Mouse (Mus musculus) liver, postnatal 0 days (tissue): ENCODE measurements at regions not wholly inside any gene's neighbourhood (a gene's known extent, or its start where the extent isn't known, plus 50 kb on each side); places are given as distances from the start of the nearest gene placed in this dataset.
"Not testable (repeated sequence)": the region's sequence is repeated elsewhere in the genome, so short reads cannot be mapped to it uniquely, and the experiment has no call there.

Experiments used
- ATAC-seq: fragments of 200-750 bp; cut with Nextera tagmentation; 2 replicates; pipeline ENCODE4 v1.8.0; 2017; ENCODE audit warnings: mild to moderate bottlenecking, moderate library complexity
- DNase-seq: peaks from one replicate; pipeline ENCODE4 v3.0.0-alpha.2; 2016
- H3K27ac ChIP-seq: fragments of 300-500 bp; sonication (generic); 2 replicates; pipeline ENCODE4 v1.5.1; 2014; ENCODE audit warnings: antibody characterized with exemption, moderate library complexity, mild to moderate bottlenecking, low read depth
- H3K27me3 ChIP-seq: fragments of 300-500 bp; sonication (generic); 2 replicates; pipeline ENCODE4 v1.6.1; 2014; ENCODE audit warnings: low read length, control low read depth, mixed read lengths; ENCODE audit not compliant: insufficient read depth
- H3K36me3 ChIP-seq: fragments of 300-500 bp; sonication (generic); replicated peaks from 2 replicates; pipeline ENCODE4 v1.6.1; 2014; ENCODE audit warnings: mild to moderate bottlenecking, control low read depth, low read length, moderate library complexity, mixed read lengths; ENCODE audit not compliant: insufficient read depth
- H3K4me1 ChIP-seq: fragments of 300-500 bp; sonication (generic); 2 replicates; pipeline ENCODE4 v1.6.1; 2014; ENCODE audit warnings: antibody characterized with exemption, mild to moderate bottlenecking, control low read depth; ENCODE audit not compliant: insufficient read depth
- H3K4me2 ChIP-seq: fragments of 300-500 bp; sonication (generic); 2 replicates; pipeline ENCODE4 v1.6.1; 2014; ENCODE audit warnings: low read depth, mild to moderate bottlenecking, low read length, moderate library complexity, mixed read lengths
- H3K4me3 ChIP-seq: fragments of 300-500 bp; sonication (generic); 2 replicates; pipeline ENCODE4 v1.5.1; 2014; ENCODE audit warnings: low read depth, low read length
- H3K9ac ChIP-seq: fragments of 300-500 bp; sonication (generic); replicated peaks from 2 replicates; pipeline ENCODE4 v1.6.1; 2014; ENCODE audit warnings: mild to moderate bottlenecking, moderate library complexity
- H3K9me3 ChIP-seq: fragments of 300-500 bp; sonication (generic); 2 replicates; pipeline ENCODE4 v1.6.1; 2016; ENCODE audit warnings: mild to moderate bottlenecking, control low read depth, low read length, mixed read lengths
- CTCF ChIP-seq: sonication (generic); IDR thresholded peaks from 2 replicates; pipeline ENCODE4 v1.5.1; 2016; ENCODE audit warnings: antibody characterized with exemption, low read depth
- EP300 ChIP-seq: IDR thresholded peaks from 2 replicates; pipeline ENCODE4 v1.6.1; 2016; ENCODE audit warnings: antibody characterized with exemption, low read depth, mild to moderate bottlenecking
- WGBS: fragments of 180-500 bp; shearing (Covaris S2); extraction: QIAGEN DNeasy Blood & Tissue Kit; methylation state at CpG from one replicate; pipeline ENCODE4 v1.1.7; 2014; ENCODE audit not compliant: insufficient replicate concordance; 5-methylcytosine and 5-hydroxymethylcytosine counted together

- H3K27me3 ChIP-seq, H3K4me2 ChIP-seq, H3K9me3 ChIP-seq, H3K4me1 ChIP-seq, H3K27ac ChIP-seq, DNase-seq, H3K4me3 ChIP-seq, H3K36me3 ChIP-seq, ATAC-seq, H3K9ac ChIP-seq: not testable (repeated sequence)
- 76% methylated on average over 8 of the region's 9 CpGs for WGBS
These were observed 1191.1 kb upstream of the 1700008P02Rik start for GRCm38 (mm10) chr3:7811301-7811700.

- ATAC-seq, H3K27me3 ChIP-seq, H3K4me3 ChIP-seq, H3K9me3 ChIP-seq, H3K4me2 ChIP-seq, H3K4me1 ChIP-seq, H3K9ac ChIP-seq, H3K36me3 ChIP-seq, DNase-seq, H3K27ac ChIP-seq: not testable (repeated sequence)
- 78% methylated on average over 2 of the region's 2 CpGs for WGBS
These were observed 1184.9 kb upstream of the 1700008P02Rik start for GRCm38 (mm10) chr3:7805121-7805520.

GRCm38 (mm10) chr3:7804209-7804608 lies 1184.0 kb upstream of the 1700008P02Rik start:
- no peaks in the 10 kb centered on the region for H3K27me3 ChIP-seq
- no peaks in the 10 kb centered on the region for H3K9me3 ChIP-seq
- H3K9ac ChIP-seq, result no peak overlapping the region
- H3K4me3 ChIP-seq, result no peak overlapping the region
- no peak overlapping the region for H3K27ac ChIP-seq
- no peak overlapping the region for H3K4me2 ChIP-seq
- ATAC-seq (no peak), DNase-seq (no peak)
- TF ChIP-seq EP300 (no peak), CTCF (no peak)
- no peaks in the 10 kb centered on the region for H3K36me3 ChIP-seq
- 72% methylated on average over 1 of the region's 1 CpGs for WGBS
- no peaks in the 10 kb centered on the region for H3K4me1 ChIP-seq

- no peak overlapping the region for H3K4me3 ChIP-seq
- no peaks in the 10 kb centered on the region for H3K36me3 ChIP-seq
- no peaks in the 10 kb centered on the region for H3K4me1 ChIP-seq
- H3K27ac ChIP-seq, result no peak overlapping the region
- ATAC-seq, result no peak
- H3K27me3 ChIP-seq, result no peaks in the 10 kb centered on the region
- H3K9me3 ChIP-seq, result no peaks in the 10 kb centered on the region
- TF ChIP-seq EP300, result no peak
- TF ChIP-seq CTCF, result no peak
- 72% methylated on average over 4 of the region's 4 CpGs for WGBS
- no peak for DNase-seq
- H3K4me2 ChIP-seq, result no peak overlapping the region
- H3K9ac ChIP-seq, result no peak overlapping the region
These were observed 1179.2 kb upstream of the 1700008P02Rik start for GRCm38 (mm10) chr3:7799486-7799885.

GRCm38 (mm10) chr3:7787665-7788064 lies 1167.4 kb upstream of the 1700008P02Rik start:
- WGBS, result 82% methylated on average over 5 of the region's 5 CpGs
- Histone ChIP-seq H3K9ac (no peak overlapping the region), H3K36me3 (no peaks in the 10 kb centered on the region), H3K4me2 (no peak overlapping the region), H3K27ac (no peak overlapping the region), H3K9me3 (no peaks in the 10 kb centered on the region), H3K27me3 (no peaks in the 10 kb centered on the region), H3K4me3 (no peak overlapping the region), H3K4me1 (no peaks in the 10 kb centered on the region)
- TF ChIP-seq EP300 (no peak), CTCF (no peak)
- DNase-seq (no peak), ATAC-seq (no peak)

- H3K9ac ChIP-seq, result no peak overlapping the region
- no peaks in the 10 kb centered on the region for H3K9me3 ChIP-seq
- no peaks in the 10 kb centered on the region for H3K27me3 ChIP-seq
- H3K36me3 ChIP-seq, result no peaks in the 10 kb centered on the region
- no peak overlapping the region for H3K4me2 ChIP-seq
- 88% methylated on average over 2 of the region's 2 CpGs for WGBS
- H3K4me1 ChIP-seq, result no peaks in the 10 kb centered on the region
- no peak for ATAC-seq
- TF ChIP-seq CTCF (no peak), EP300 (no peak)
- H3K27ac ChIP-seq, result no peak overlapping the region
- no peak for DNase-seq
- H3K4me3 ChIP-seq, result no peak overlapping the region
These were observed 1164.9 kb upstream of the 1700008P02Rik start for GRCm38 (mm10) chr3:7785096-7785495.

- Histone ChIP-seq H3K27ac (no peak overlapping the region), H3K4me1 (no peaks in the 10 kb centered on the region), H3K36me3 (no peaks in the 10 kb centered on the region), H3K27me3 (no peaks in the 10 kb centered on the region), H3K4me2 (no peak overlapping the region), H3K9ac (no peak overlapping the region), H3K4me3 (no peak overlapping the region), H3K9me3 (no peaks in the 10 kb centered on the region)
- ATAC-seq (0 out of 2 replicates have a peak, but pooled peaks have one; percentile 27), DNase-seq (no peak)
- WGBS, result 25% methylated on average over 4 of the region's 4 CpGs
- TF ChIP-seq EP300, result no peak
- TF ChIP-seq CTCF, result no peak
These were observed 1135.2 kb upstream of the 1700008P02Rik start for GRCm38 (mm10) chr3:7755445-7755844.
